ENCODE assay signal across 14 mouse cellular contexts in genomic region chr11:30355356-30355755, GRCm38 (mm10).
"Had no signal": no experiment of that assay in that cellular context is flagged by ENCODE, and none has a peak within 500 bp of the region (broad histone marks: within the 10 kb centered on the region; RNA-seq: fewer than 3 reads in every experiment).

No protein-coding gene starts in this region.

- H3K4me3 ChIP-seq: left cerebral cortex, adult 2 months; liver, embryonic 13.5 days; megakaryocyte, embryonic 14.5 days; midbrain, embryonic 10.5 days; midbrain, embryonic 13.5 days; neural tube, embryonic 12.5 days; neural tube, embryonic 15.5 days had no signal

- DNase-seq: kidney, adult 18-20 months; kidney, adult 9 months; kidney, postnatal 14 days; layer of hippocampus, postnatal 36 days; liver, embryonic 13.5 days; lung, adult 2 months; thymus, adult 18-20 months; thymus, postnatal 36 days had no signal

- H3K27ac ChIP-seq: left cerebral cortex, adult 2 months; liver, embryonic 13.5 days; midbrain, embryonic 10.5 days; midbrain, embryonic 13.5 days; neural tube, embryonic 12.5 days; neural tube, embryonic 15.5 days had no signal

- H3K4me1 ChIP-seq: liver, embryonic 13.5 days; megakaryocyte, embryonic 14.5 days; midbrain, embryonic 10.5 days; midbrain, embryonic 13.5 days; neural tube, embryonic 12.5 days; neural tube, embryonic 15.5 days had no signal
